ENCODE assay signal across 13 mouse cellular contexts in the genomic region with DNA sequence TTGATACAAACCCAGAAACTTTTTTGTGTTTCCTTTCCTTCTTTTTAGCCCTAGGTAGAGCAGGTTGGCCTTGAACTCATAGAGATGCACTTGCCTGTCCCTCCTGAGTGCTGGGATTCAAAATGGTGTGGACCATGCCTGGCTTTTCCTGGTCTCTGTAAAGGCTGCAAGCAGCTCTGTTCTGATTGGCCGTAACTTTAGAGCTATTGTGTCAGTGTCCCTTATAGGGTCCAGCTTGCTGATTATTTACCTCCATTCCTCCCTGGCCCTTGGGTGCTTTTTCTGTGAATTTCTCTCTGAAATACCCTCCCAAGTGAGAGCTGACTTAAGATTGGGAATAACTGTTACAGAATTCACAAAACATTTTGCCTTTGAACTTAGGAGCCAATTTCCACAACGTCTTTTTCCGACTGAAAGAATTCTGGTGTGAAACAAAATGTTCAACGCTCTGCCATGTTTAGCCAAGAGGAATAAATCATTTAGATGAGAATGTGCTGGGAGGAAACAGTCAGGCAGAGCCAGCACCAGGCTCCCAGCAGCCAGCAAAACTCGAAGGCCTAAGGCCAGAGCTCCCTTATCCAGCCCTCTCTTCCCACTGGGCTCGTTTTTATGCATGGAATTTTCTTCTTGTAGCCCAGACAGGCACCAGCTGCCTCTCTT.
A peak's percentile ranks its signal among the peaks of the same experiment; 100 is the strongest.
DNase-seq lines count a peak whose midpoint lies in the region; ATAC-seq and TF ChIP-seq lines count a peak whose summit lies in the region.
"Had no signal": no experiment of that assay in that cellular context is flagged by ENCODE, and none has a peak within 500 bp of the region (broad histone marks: within the 10 kb centered on the region; RNA-seq: fewer than 3 reads in every experiment).

No protein-coding gene starts in this region.

- H3K4me2 ChIP-seq in heart, embryonic 16.5 days (ENCODE audit: low read depth, low read length) = no peak overlapping the region
- H3K4me2 ChIP-seq in intestine, embryonic 16.5 days (ENCODE audit: low read depth, low read length) = no peak overlapping the region
- no peak overlapping the region for H3K4me2 ChIP-seq in lung, embryonic 15.5 days
- H3K4me2 ChIP-seq: liver, embryonic 15.5 days had no signal

- no peaks in the 10 kb centered on the region for H3K9me3 ChIP-seq in heart, embryonic 16.5 days (replicated peaks; ENCODE audit: control insufficient read depth, low read length)
- no peaks in the 10 kb centered on the region for H3K9me3 ChIP-seq in MEL (replicated peaks; ENCODE audit: insufficient read depth, low read length)
- 0 out of 2 replicates have a peak, but pooled peaks cover 6% of the 10 kb centered on the region for H3K9me3 ChIP-seq in intestine, embryonic 16.5 days (ENCODE audit: control insufficient read depth, low read length)
- H3K9me3 ChIP-seq in lung, embryonic 15.5 days = no peaks in the 10 kb centered on the region
- H3K9me3 ChIP-seq: embryonic facial prominence, embryonic 10.5 days; liver, embryonic 15.5 days had no signal

- no peak for TF ChIP-seq EP300 in MEL (IDR thresholded peaks at IDR 0.05; ENCODE audit: low read depth in 1 of 2, low read length in 2 of 2)

- no peaks in the 10 kb centered on the region for H3K36me3 ChIP-seq in heart, embryonic 16.5 days (ENCODE audit: control insufficient read depth, insufficient read depth)
- no peaks in the 10 kb centered on the region; a peak in 1 of 4 replicates for H3K36me3 ChIP-seq in MEL (ENCODE audit: control insufficient read depth in 1 of 2, insufficient read depth in 2 of 2, low read length in 2 of 2)
- H3K36me3 ChIP-seq in intestine, embryonic 16.5 days (ENCODE audit: control insufficient read depth, insufficient read depth, low read length) = no peaks in the 10 kb centered on the region
- no peaks in the 10 kb centered on the region for H3K36me3 ChIP-seq in lung, embryonic 15.5 days
- H3K36me3 ChIP-seq: embryonic facial prominence, embryonic 10.5 days; liver, embryonic 15.5 days had no signal

- H3K4me1 ChIP-seq in heart, embryonic 16.5 days (ENCODE audit: control insufficient read depth, insufficient read depth, low read length) = no peaks in the 10 kb centered on the region
- H3K4me1 ChIP-seq in MEL (ENCODE audit: control insufficient read depth in 1 of 2, insufficient read depth in 2 of 2, low read length in 2 of 2) = no peaks in the 10 kb centered on the region; a peak in 1 of 4 replicates
- 0 out of 2 replicates have a peak, but pooled peaks cover 5% of the 10 kb centered on the region for H3K4me1 ChIP-seq in intestine, embryonic 16.5 days (ENCODE audit: control insufficient read depth, insufficient read depth, low read length)
- peaks cover 3% of the 10 kb centered on the region; the same call in 1 of the 2 replicates for H3K4me1 ChIP-seq in lung, embryonic 15.5 days
- H3K4me1 ChIP-seq: embryonic facial prominence, embryonic 10.5 days; liver, embryonic 15.5 days had no signal

- TF ChIP-seq POLR2A in MEL (IDR thresholded peaks at IDR 0.05; ENCODE audit: control insufficient read depth in 1 of 2, insufficient read depth in 1 of 2, low read depth in 1 of 2, low read length in 2 of 2, poor library complexity in 1 of 2) = no peak

- TF ChIP-seq CTCF in MEL (IDR thresholded peaks at IDR 0.05 in 2 of 3, conservative IDR thresholded peaks at IDR 0.05 in 1 of 3; ENCODE audit: control insufficient read depth in 1 of 3, insufficient read depth in 1 of 3, low read depth in 2 of 3, low read length in 3 of 3, poor library complexity in 1 of 3, severe bottlenecking in 1 of 3) = no peak

- H3K4me3 ChIP-seq in heart, embryonic 16.5 days (ENCODE audit: low read length) = no peak overlapping the region
- H3K4me3 ChIP-seq in MEL (ENCODE audit: control insufficient read depth in 1 of 2, insufficient read depth in 1 of 2, low read depth in 2 of 2, low read length in 2 of 2) = no peak overlapping the region
- H3K4me3 ChIP-seq in intestine, embryonic 16.5 days (ENCODE audit: low read length) = no peak overlapping the region
- H3K4me3 ChIP-seq in lung, embryonic 15.5 days = no peak overlapping the region
- H3K4me3 ChIP-seq: embryonic facial prominence, embryonic 10.5 days; liver, embryonic 15.5 days had no signal

- WGBS in heart, embryonic 16.5 days = 59% methylated on average over 6 of the region's 6 CpGs
- WGBS in intestine, embryonic 16.5 days = 38% methylated on average over 6 of the region's 6 CpGs
- WGBS in lung, embryonic 15.5 days = 35% methylated on average over 6 of the region's 6 CpGs

- DNase-seq in heart, postnatal 25 days (ENCODE audit: low spot score) = no peak
- DNase-seq in MEL (ENCODE audit: low read depth, low spot score) = no peak
- no peak for DNase-seq in right cerebral cortex, adult 18-20 months
- no peak for DNase-seq in adrenal gland, adult 18-20 months (ENCODE audit: low spot score in 2 of 2)
- DNase-seq in right cerebral cortex, postnatal 4 days = no peak
- DNase-seq: layer of hippocampus, adult 9-11 months; thymus, adult 18-20 months had no signal

- no peak for TF ChIP-seq RAD21 in MEL (IDR thresholded peaks at IDR 0.05; ENCODE audit: low read depth, low read length)

- 0 out of 2 replicates have a peak overlapping the region, but pooled peaks have one; percentile 13 for H3K27ac ChIP-seq in heart, embryonic 16.5 days (ENCODE audit: low read length)
- peak overlapping the region; percentile 33; the same call in 1 of the 2 replicates for H3K27ac ChIP-seq in MEL (ENCODE audit: control insufficient read depth, low read depth, low read length)
- 0 out of 2 replicates have a peak overlapping the region, but pooled peaks have one; percentile 23 for H3K27ac ChIP-seq in intestine, embryonic 16.5 days (ENCODE audit: low read length)
- H3K27ac ChIP-seq in lung, embryonic 15.5 days = peak overlapping the region; percentile 16
- H3K27ac ChIP-seq: embryonic facial prominence, embryonic 10.5 days; liver, embryonic 15.5 days had no signal

- ATAC-seq in heart, embryonic 16.5 days (replicated peaks; ENCODE audit: extremely low read depth, insufficient read depth, low FRiP score) = no peak
- peak; percentile 59 for ATAC-seq in intestine, embryonic 16.5 days
- peak; percentile 83; the same call in 1 of the 2 replicates for ATAC-seq in lung, embryonic 15.5 days (ENCODE audit: borderline replicate concordance, extremely low read depth, low FRiP score, low TSS enrichment)

- no peaks in the 10 kb centered on the region for H3K27me3 ChIP-seq in heart, embryonic 16.5 days (ENCODE audit: control insufficient read depth, insufficient read depth, low read length)
- no peaks in the 10 kb centered on the region; a peak in 1 of 4 replicates for H3K27me3 ChIP-seq in MEL (ENCODE audit: control insufficient read depth in 1 of 2, insufficient read depth in 2 of 2, low read length in 2 of 2)
- H3K27me3 ChIP-seq in intestine, embryonic 16.5 days (replicated peaks; ENCODE audit: control insufficient read depth, insufficient read depth, low read length) = no peaks in the 10 kb centered on the region
- H3K27me3 ChIP-seq in lung, embryonic 15.5 days = no peaks in the 10 kb centered on the region
- H3K27me3 ChIP-seq: CH12.LX; liver, embryonic 15.5 days had no signal

- H3K9ac ChIP-seq in heart, embryonic 16.5 days (ENCODE audit: low read length) = no peak overlapping the region
- H3K9ac ChIP-seq in MEL (ENCODE audit: control insufficient read depth, low read depth, low read length, poor library complexity, severe bottlenecking) = no peak overlapping the region
- H3K9ac ChIP-seq in intestine, embryonic 16.5 days (ENCODE audit: low read depth, low read length) = no peak overlapping the region
- H3K9ac ChIP-seq in lung, embryonic 15.5 days = no peak overlapping the region
- H3K9ac ChIP-seq: liver, embryonic 15.5 days had no signal

- H3K79me2 ChIP-seq in MEL (ENCODE audit: control insufficient read depth, insufficient read depth, low read length, poor library complexity) = no peaks in the 10 kb centered on the region

- intact Hi-C loops in heart, postnatal 25 days (cut with DNase I) = no loop called here

TF ChIP-seq in MEL, 35 proteins besides CTCF, POLR2A, EP300 and RAD21:
- TF ChIP-seq TCF12 (IDR thresholded peaks at IDR 0.05; ENCODE audit: low read depth, low read length) = no peak
- TF ChIP-seq CHD2 (IDR thresholded peaks at IDR 0.05; ENCODE audit: low read length) = no peak
- no peak for TF ChIP-seq E2F4 (IDR thresholded peaks at IDR 0.05; ENCODE audit: borderline replicate concordance, low read depth, low read length)
- no peak for TF ChIP-seq KAT2A (conservative IDR thresholded peaks at IDR 0.05; ENCODE audit: low read depth, low read length)
- no peak for TF ChIP-seq NRF1 (IDR thresholded peaks at IDR 0.05; ENCODE audit: insufficient read depth, low read depth, low read length, poor library complexity, severe bottlenecking)
- no peak for TF ChIP-seq MAZ (IDR thresholded peaks at IDR 0.05; ENCODE audit: low read depth, low read length)
- TF ChIP-seq ELF1 (IDR thresholded peaks at IDR 0.05; ENCODE audit: low read depth, low read length) = no peak
- TF ChIP-seq RCOR1 (IDR thresholded peaks at IDR 0.05; ENCODE audit: low read depth, low read length) = no peak
- no peak for TF ChIP-seq GABPA (IDR thresholded peaks at IDR 0.05; ENCODE audit: low read depth, low read length)
- TF ChIP-seq JUND (IDR thresholded peaks at IDR 0.05; ENCODE audit: low read depth, low read length) = no peak
- TF ChIP-seq ZMIZ1 (IDR thresholded peaks at IDR 0.05; ENCODE audit: low read depth, low read length) = no peak
- TF ChIP-seq MXI1 (IDR thresholded peaks at IDR 0.05; ENCODE audit: low read depth, low read length) = no peak
- TF ChIP-seq MYB (IDR thresholded peaks at IDR 0.05; ENCODE audit: low read depth, low read length) = no peak
